Mouse (Mus musculus): ENCODE measurements at regions not wholly inside any gene's neighbourhood (a gene's known extent, or its start where the extent isn't known, plus 50 kb on each side); places are given as distances from the start of the nearest gene placed in this dataset.

DNA sequence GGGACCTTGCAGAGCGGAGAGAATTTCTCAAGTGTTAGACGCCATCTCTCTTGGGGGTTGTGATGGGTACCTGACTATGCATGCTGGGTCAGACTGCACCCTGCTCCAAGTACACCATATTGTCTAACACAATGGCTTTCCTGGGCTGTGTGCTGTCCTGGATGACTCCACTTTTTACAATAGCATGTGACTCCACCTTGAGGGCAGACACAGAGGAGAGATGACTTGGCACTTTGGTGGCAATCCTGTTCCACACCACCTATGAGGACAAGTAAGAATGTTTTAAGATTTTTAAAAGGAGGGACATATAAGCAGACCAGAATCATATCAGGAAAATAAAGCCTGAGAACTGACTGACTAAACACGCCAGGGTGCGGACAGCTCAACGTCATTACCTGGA is 254.5 kb upstream of the Rnaseh2b start:
- no peaks in the 10 kb centered on the region for H3K36me3 ChIP-seq
- 70% methylated on average over 5 of the region's 5 CpGs for WGBS
- no peak overlapping the region for H3K27ac ChIP-seq
- H3K9me3 ChIP-seq (replicated peaks) = no peaks in the 10 kb centered on the region
- H3K4me1 ChIP-seq (replicated peaks) = 0 out of 2 replicates have a peak, but pooled peaks cover 4% of the 10 kb centered on the region
- no peaks in the 10 kb centered on the region for H3K27me3 ChIP-seq
- H3K4me2 ChIP-seq = no peak overlapping the region
- no peak for ATAC-seq (replicated peaks; ENCODE audit: insufficient number of reproducible peaks, insufficient read depth, low FRiP score, low read depth)
- H3K4me3 ChIP-seq = no peak overlapping the region
- H3K9ac ChIP-seq = no peak overlapping the region

- Histone ChIP-seq H3K36me3 (no peaks in the 10 kb centered on the region), H3K9ac (no peak overlapping the region), H3K4me1 (replicated peaks) (0 out of 2 replicates have a peak, but pooled peaks cover 4% of the 10 kb centered on the region), H3K4me2 (no peak overlapping the region), H3K4me3 (no peak overlapping the region), H3K9me3 (replicated peaks) (no peaks in the 10 kb centered on the region), H3K27ac (no peak overlapping the region), H3K27me3 (no peaks in the 10 kb centered on the region)
- ATAC-seq (replicated peaks; ENCODE audit: insufficient number of reproducible peaks, insufficient read depth, low FRiP score, low read depth) = no peak
- WGBS = 65% methylated on average over 11 of the region's 11 CpGs
Observed at GRCm38 (mm10) chr14:62042305-62043116, 249.9 kb upstream of the Rnaseh2b start.

DNA sequence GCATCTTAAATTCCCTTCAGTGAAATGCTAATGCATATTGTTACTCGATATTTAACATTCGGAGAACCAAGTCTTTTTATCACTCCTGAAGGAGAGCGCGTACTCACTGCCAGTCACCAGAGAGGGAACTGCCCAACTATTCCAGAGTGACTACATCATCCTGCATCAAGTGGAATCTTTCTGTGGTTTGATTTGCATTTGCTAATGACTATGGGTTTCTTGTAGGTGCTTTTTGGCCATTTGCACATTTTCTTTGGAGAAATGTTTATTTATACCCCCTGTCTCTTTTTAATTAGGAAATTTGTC is 249.3 kb upstream of the Rnaseh2b start:
- no peak overlapping the region for H3K4me3 ChIP-seq
- H3K36me3 ChIP-seq = no peaks in the 10 kb centered on the region
- H3K4me1 ChIP-seq (replicated peaks) = 0 out of 2 replicates have a peak, but pooled peaks cover 4% of the 10 kb centered on the region
- ATAC-seq (replicated peaks; ENCODE audit: insufficient number of reproducible peaks, insufficient read depth, low FRiP score, low read depth) = no peak
- H3K27ac ChIP-seq = no peak overlapping the region
- no peak overlapping the region for H3K9ac ChIP-seq
- no peak overlapping the region for H3K4me2 ChIP-seq
- H3K27me3 ChIP-seq = no peaks in the 10 kb centered on the region
- WGBS = 85% methylated on average over 4 of the region's 4 CpGs
- H3K9me3 ChIP-seq (replicated peaks) = no peaks in the 10 kb centered on the region

DNA sequence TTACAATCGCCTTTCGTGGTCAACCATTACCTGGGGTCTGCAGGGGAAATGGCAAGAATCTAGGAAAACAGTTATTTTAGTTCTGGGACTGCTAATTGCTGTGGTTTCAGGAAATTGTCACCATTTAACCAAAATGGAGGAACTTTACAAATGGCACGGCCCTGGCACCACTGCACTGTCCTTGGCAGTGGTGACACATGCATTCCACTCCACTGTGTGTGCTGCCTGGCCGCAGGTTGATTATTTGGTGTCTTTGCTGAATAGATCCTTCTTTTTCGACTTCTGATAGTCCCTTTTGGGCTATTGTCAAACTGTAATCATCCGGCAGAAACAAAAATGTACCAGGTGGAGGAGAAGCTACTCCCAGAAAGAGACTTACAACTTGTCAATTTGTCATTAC is 241.4 kb upstream of the Rnaseh2b start:
- Histone ChIP-seq H3K27me3 (no peaks in the 10 kb centered on the region), H3K4me2 (no peak overlapping the region), H3K9ac (no peak overlapping the region), H3K4me1 (replicated peaks) (peaks cover 5% of the 10 kb centered on the region), H3K27ac (no peak overlapping the region), H3K9me3 (replicated peaks) (no peaks in the 10 kb centered on the region), H3K36me3 (no peaks in the 10 kb centered on the region), H3K4me3 (no peak overlapping the region)
- ATAC-seq (replicated peaks; ENCODE audit: insufficient number of reproducible peaks, insufficient read depth, low FRiP score, low read depth) = no peak
- WGBS = 88% methylated on average over 6 of the region's 6 CpGs

- peaks cover 5% of the 10 kb centered on the region for H3K4me1 ChIP-seq (replicated peaks)
- no peak overlapping the region for H3K4me3 ChIP-seq
- H3K27me3 ChIP-seq = no peaks in the 10 kb centered on the region
- WGBS = 52% methylated on average over 1 of the region's 1 CpGs
- no peak overlapping the region for H3K27ac ChIP-seq
- no peaks in the 10 kb centered on the region for H3K36me3 ChIP-seq
- H3K4me2 ChIP-seq = no peak overlapping the region
- ATAC-seq (replicated peaks; ENCODE audit: insufficient number of reproducible peaks, insufficient read depth, low FRiP score, low read depth) = no peak
- no peak overlapping the region for H3K9ac ChIP-seq
- H3K9me3 ChIP-seq (replicated peaks) = no peaks in the 10 kb centered on the region
Observed at GRCm38 (mm10) chr14:62051923-62052322, 240.5 kb upstream of the Rnaseh2b start.

DNA sequence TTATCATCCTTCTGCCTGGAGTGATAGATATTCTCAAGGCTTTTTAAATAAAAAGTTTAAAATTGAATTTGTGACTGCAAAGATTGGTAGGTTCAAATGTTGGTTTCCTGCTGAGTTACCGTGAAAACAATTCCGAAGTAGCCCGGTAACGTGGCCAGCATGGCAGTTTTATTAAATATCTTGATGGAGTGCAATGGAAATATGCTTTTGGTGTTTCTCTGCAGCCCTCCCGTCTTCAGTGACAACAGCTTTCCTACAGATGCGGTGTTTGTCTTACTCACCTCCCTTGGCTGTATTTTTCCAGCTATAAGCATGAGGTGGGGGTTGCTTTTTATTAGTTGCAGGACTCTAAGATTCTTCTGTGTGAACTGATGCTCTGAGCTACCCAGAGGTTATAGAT is 239.4 kb upstream of the Rnaseh2b start:
- Histone ChIP-seq H3K9ac (no peak overlapping the region), H3K4me1 (replicated peaks) (peaks cover 12% of the 10 kb centered on the region), H3K4me3 (no peak overlapping the region), H3K36me3 (no peaks in the 10 kb centered on the region), H3K27me3 (no peaks in the 10 kb centered on the region), H3K9me3 (replicated peaks) (no peaks in the 10 kb centered on the region), H3K27ac (no peak overlapping the region), H3K4me2 (no peak overlapping the region)
- ATAC-seq (replicated peaks; ENCODE audit: insufficient number of reproducible peaks, insufficient read depth, low FRiP score, low read depth) = no peak
- WGBS = 83% methylated on average over 6 of the region's 6 CpGs

DNA sequence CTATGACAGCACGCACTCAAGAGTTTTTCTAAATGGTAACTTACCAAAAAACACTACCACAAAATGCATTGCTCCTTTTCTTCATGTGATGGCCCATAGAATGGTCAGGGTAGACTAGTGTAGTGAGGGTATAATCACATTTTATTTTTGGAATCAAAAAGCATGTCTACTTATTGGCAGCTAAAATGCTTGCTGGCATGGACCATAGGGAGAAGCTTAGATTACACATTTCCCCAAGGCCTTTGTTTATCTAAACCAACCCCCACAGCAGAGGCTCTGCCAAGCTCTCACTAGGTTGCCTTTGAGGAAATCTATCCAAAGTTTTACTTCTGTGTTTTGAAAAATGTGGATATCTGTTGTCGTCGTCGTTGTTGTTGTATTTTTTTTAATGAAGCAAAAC is 235.3 kb upstream of the Rnaseh2b start:
- Histone ChIP-seq H3K27me3 (no peaks in the 10 kb centered on the region), H3K4me2 (no peak overlapping the region), H3K9me3 (replicated peaks) (no peaks in the 10 kb centered on the region), H3K36me3 (no peaks in the 10 kb centered on the region), H3K27ac (peak overlapping the region; percentile 28; the same call in 1 of the 2 replicates), H3K9ac (no peak overlapping the region), H3K4me3 (no peak overlapping the region), H3K4me1 (replicated peaks) (peaks cover 12% of the 10 kb centered on the region)
- 64% methylated on average over 4 of the region's 4 CpGs for WGBS
- ATAC-seq (replicated peaks; ENCODE audit: insufficient number of reproducible peaks, insufficient read depth, low FRiP score, low read depth) = 0 out of 2 replicates have a peak, but pooled peaks have one; percentile 53

- no peak overlapping the region for H3K9ac ChIP-seq
- WGBS = 85% methylated on average over 1 of the region's 1 CpGs
- H3K4me2 ChIP-seq = no peak overlapping the region
- no peak overlapping the region for H3K4me3 ChIP-seq
- no peaks in the 10 kb centered on the region for H3K9me3 ChIP-seq (replicated peaks)
- H3K27ac ChIP-seq = no peak overlapping the region
- no peak for ATAC-seq (replicated peaks; ENCODE audit: insufficient number of reproducible peaks, insufficient read depth, low FRiP score, low read depth)
- no peaks in the 10 kb centered on the region for H3K36me3 ChIP-seq
- H3K4me1 ChIP-seq (replicated peaks) = peaks cover 8% of the 10 kb centered on the region
- no peaks in the 10 kb centered on the region for H3K27me3 ChIP-seq
Observed at GRCm38 (mm10) chr14:62058100-62058499, 234.3 kb upstream of the Rnaseh2b start.

GRCm38 (mm10) chr14:62071140-62071539 is 221.2 kb upstream of the Rnaseh2b start:
- Histone ChIP-seq H3K27ac (no peak overlapping the region), H3K4me1 (replicated peaks) (no peaks in the 10 kb centered on the region), H3K4me3 (no peak overlapping the region), H3K9me3 (replicated peaks) (no peaks in the 10 kb centered on the region), H3K27me3 (no peaks in the 10 kb centered on the region), H3K9ac (no peak overlapping the region), H3K36me3 (no peaks in the 10 kb centered on the region), H3K4me2 (no peak overlapping the region)
- 77% methylated on average over 6 of the region's 6 CpGs for WGBS
- no peak for ATAC-seq (replicated peaks; ENCODE audit: insufficient number of reproducible peaks, insufficient read depth, low FRiP score, low read depth)

DNA sequence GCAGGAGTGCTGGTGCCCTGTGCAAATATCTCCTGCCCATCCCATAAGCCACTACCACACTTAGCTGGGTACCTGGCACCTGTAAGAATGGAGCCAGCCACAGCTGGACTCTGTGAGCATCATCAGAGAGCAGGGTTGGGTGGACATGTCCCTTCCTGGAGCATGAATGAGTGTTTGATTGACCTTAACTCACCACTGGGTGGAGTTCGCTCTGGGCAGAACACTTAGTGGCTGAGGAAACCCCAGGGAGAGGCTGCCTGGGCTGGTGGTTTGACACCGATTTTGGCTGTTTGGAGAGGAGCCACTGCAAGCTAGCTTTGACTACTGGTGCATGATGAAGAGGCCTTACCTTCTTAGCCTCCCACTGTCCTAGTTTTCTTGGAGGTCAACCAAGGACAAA is 208.3 kb upstream of the Rnaseh2b start:
- Histone ChIP-seq H3K4me2 (no peak overlapping the region), H3K4me3 (no peak overlapping the region), H3K27ac (no peak overlapping the region), H3K36me3 (no peaks in the 10 kb centered on the region), H3K9me3 (replicated peaks) (no peaks in the 10 kb centered on the region), H3K4me1 (replicated peaks) (0 out of 2 replicates have a peak, but pooled peaks cover 3% of the 10 kb centered on the region), H3K27me3 (peaks cover 5% of the 10 kb centered on the region; the same call in 1 of the 2 replicates), H3K9ac (no peak overlapping the region)
- 41% methylated on average over 2 of the region's 2 CpGs for WGBS
- ATAC-seq (replicated peaks; ENCODE audit: insufficient number of reproducible peaks, insufficient read depth, low FRiP score, low read depth) = no peak

- Histone ChIP-seq H3K36me3 (no peaks in the 10 kb centered on the region), H3K27me3 (peaks cover 5% of the 10 kb centered on the region; the same call in 1 of the 2 replicates), H3K4me3 (no peak overlapping the region), H3K9me3 (replicated peaks) (no peaks in the 10 kb centered on the region), H3K27ac (no peak overlapping the region), H3K4me1 (replicated peaks) (0 out of 2 replicates have a peak, but pooled peaks cover 3% of the 10 kb centered on the region), H3K9ac (no peak overlapping the region), H3K4me2 (no peak overlapping the region)
- ATAC-seq (replicated peaks; ENCODE audit: insufficient number of reproducible peaks, insufficient read depth, low FRiP score, low read depth) = no peak
- WGBS = 72% methylated on average over 3 of the region's 3 CpGs
Observed at GRCm38 (mm10) chr14:62088174-62088573, 204.2 kb upstream of the Rnaseh2b start.

DNA sequence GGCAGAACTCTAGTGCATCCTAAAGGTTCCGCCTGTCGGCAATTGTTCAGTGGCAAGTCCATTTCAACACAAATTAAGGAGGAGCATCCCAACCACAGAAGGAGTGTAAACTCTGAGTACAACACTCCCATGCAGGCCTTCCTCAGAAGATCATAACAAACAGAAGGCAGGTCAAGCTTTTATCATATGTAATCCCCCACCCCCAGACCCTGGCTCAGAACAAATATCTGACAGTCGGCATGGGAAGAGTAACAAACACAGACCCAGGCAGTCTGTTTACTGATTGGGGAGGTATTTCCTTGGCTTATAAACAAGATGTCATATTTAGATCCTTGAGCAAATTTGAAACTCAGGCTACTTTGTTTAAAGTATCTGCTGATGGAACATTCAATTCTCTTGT is 174.9 kb upstream of the Rnaseh2b start:
- ATAC-seq (replicated peaks; ENCODE audit: insufficient number of reproducible peaks, insufficient read depth, low FRiP score, low read depth) = no peak
- Histone ChIP-seq H3K4me3 (no peak overlapping the region), H3K9me3 (replicated peaks) (no peaks in the 10 kb centered on the region), H3K36me3 (no peaks in the 10 kb centered on the region), H3K4me1 (replicated peaks) (no peaks in the 10 kb centered on the region), H3K4me2 (no peak overlapping the region), H3K27me3 (no peaks in the 10 kb centered on the region), H3K9ac (no peak overlapping the region), H3K27ac (no peak overlapping the region)
- 81% methylated on average over 3 of the region's 3 CpGs for WGBS

Data from heart, embryonic 15.5 days (tissue).